Mouse (Mus musculus): ENCODE data around the gene Arrdc3.

Arrdc3 gene

DNA sequence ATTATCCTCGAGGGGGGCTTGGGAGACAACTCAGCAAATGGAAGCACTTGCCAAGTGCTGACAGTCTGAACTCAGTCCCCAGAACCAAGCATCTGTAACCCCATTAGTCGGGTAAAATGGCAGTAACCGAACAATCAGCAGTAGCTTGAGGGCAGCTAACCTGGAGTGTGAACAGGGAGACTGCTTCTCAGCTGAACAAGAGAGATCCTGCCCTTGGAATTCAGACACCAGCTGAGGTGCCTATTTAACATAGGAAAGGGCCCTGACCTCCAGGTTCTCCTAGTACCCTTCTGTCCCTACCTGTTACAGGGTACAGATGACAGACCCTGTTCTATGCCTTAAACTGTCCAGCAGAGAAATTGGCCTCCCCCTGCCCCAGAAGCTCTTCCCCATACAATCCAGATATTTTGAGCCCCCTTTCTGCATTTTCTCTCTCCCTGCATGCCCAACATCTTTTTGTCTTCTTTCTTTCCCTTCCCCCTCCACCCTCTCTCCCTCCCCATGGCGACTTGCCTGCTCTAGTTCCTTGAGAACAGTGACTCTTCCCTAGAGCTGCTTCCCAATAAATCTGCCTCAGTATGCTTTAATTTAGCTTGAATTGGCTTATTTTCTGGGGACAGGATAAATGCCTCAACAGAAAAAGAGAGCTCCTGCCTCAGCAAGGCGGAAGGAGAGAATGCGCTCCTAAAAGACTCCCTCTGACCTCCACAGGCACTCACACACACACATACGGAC lies 38.6 kb downstream of the Arrdc3 start:
- no peak for DNase-seq (ENCODE audit: low spot score in 2 of 2)

DNA sequence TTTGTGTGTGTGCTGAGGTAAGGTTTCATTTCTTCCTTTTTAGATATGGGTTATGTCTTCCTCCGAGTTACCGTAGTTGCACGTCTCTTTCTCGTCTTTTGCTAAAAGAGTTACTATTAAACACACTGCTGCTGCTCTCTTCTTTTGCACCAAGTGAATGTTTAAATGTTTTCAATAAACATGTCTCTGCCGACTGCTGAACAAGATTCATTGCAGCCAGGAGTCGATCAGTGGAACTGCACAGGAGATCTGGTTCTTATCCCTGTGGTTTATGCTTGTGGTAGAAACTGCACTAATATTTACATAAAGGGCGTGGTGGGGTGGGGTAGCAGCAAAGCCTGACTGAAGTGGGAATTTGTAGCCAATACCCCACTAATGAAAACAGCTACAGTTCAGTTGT lies 45.0 kb downstream of the Arrdc3 start:
- no peak for DNase-seq (ENCODE audit: low spot score in 2 of 2)

DNA sequence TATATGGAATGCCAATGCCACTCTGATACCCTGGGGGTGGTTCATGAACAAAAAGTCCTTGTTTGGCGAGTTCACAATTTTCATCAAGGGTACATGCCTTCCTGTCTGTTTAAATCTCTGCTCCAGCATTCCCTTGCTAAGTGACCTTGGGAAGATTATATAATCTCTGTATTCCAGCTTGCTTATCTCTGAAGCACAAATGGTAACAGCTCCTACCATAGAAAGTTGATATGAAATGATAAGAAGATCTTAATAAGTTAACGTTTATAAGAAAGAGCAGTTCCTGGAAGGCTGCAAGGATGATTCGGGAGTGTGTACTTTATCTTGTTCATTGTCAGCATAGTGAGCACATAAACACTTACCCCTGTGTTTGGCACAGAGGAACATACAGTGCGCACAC lies 46.8 kb downstream of the Arrdc3 start:
- no peak for DNase-seq (ENCODE audit: low spot score in 2 of 2)

DNA sequence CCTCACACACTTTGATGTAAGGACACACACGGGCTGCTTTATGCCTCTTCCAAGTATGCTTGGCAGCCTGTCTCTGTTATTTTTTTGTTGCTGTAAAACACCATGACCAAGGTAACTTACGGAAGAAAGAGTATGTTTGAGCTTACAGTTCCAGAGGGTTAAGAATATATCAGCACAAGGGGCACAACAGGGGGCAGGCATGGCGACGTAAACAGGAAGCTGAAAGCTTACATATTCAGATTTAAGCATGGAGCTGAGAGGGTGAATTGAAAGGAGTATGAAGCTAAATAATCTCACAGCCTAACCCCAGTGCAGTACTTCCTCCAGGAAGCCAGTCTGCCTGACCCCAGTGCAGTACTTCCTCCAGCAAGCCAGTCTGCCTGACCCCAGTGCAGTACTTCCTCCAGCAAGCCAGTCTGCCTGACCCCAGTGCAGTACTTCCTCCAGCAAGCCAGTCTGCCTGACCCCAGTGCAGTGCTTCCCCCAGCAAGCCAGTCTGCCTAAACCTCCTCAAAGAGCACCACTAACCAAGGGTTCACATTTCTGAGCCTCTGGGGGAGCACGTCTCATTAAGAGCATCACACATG lies 49.7 kb downstream of the Arrdc3 start:
- no peak for DNase-seq (ENCODE audit: low spot score in 2 of 2)

DNA sequence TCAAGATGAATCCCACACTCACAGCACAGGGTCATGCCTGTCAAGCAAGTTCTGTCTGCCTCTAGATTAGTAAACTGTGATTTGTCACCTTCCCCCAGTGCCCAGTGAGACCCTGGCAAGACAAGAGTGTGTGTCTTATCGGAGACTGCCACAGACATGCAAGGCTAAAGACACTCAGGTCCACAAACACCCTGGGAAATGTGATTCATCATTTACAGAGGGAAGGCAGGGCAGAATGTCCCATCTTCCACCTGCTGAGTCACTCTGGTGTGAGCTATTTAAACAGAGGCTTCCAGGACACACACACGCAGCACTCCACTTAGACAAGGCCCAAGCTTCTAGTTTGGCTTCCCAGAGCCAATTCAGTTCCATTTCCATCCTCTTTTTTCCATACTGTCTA lies 53.2 kb downstream of the Arrdc3 start:
- DNase-seq (ENCODE audit: low spot score in 2 of 2), result no peak

DNA sequence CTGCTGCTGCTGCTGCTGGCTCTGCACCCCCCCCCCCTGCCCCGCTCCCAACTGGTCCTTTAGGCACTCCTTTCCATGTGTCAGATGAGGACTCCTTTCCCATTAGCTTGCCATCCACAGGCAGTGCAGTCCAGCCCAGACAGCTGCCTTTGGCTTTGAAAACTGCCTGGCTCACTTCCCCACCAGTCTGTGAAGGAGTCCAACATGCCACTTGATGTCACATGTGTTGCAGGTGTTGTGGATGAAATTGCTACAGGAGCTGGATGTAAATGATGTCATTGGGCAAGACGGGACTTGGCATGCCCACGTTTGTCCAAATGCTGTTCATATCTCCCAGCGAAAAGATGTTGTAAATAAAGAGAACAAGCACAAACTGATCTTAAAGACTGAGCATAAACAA lies 56.0 kb downstream of the Arrdc3 start:
- DNase-seq (ENCODE audit: low spot score in 2 of 2), result no peak

DNA sequence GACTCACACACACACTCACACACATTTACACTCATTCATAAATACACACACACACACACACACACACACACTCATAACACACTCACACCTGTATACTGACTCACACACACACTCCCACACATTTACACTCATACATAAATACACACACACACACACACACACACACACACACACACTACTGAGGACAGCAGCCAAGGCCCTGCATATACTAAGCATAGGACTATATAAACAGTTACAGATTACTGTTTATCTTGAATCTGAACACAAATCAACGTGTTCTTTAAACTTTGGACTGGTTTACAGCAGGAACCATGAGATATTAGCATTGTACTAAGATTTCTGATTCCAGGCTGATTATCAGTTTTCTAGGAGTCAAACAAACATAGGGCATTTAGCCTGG lies 56.7 kb downstream of the Arrdc3 start:
- DNase-seq (ENCODE audit: low spot score in 2 of 2), result no peak

DNA sequence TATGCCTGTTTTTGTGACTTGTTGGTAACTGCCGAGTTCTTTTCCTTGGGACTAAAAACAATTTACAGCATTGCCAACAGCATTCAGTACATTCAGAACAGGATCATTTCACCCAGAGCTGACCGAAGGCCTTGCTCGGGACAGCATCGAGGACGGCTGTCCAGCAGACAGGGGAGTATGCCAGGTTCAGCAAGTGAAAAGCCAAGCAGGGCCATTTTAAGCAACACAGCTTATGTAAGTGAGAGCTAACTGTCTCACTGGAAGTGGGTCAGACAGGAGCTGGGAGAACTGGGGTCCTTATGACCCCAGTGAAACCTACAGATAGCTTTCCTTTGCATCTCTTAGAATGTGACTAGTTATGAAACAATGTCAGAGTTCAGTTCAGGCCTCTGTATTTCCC lies 57.2 kb downstream of the Arrdc3 start:
- no peak for DNase-seq (ENCODE audit: low spot score in 2 of 2)

DNA sequence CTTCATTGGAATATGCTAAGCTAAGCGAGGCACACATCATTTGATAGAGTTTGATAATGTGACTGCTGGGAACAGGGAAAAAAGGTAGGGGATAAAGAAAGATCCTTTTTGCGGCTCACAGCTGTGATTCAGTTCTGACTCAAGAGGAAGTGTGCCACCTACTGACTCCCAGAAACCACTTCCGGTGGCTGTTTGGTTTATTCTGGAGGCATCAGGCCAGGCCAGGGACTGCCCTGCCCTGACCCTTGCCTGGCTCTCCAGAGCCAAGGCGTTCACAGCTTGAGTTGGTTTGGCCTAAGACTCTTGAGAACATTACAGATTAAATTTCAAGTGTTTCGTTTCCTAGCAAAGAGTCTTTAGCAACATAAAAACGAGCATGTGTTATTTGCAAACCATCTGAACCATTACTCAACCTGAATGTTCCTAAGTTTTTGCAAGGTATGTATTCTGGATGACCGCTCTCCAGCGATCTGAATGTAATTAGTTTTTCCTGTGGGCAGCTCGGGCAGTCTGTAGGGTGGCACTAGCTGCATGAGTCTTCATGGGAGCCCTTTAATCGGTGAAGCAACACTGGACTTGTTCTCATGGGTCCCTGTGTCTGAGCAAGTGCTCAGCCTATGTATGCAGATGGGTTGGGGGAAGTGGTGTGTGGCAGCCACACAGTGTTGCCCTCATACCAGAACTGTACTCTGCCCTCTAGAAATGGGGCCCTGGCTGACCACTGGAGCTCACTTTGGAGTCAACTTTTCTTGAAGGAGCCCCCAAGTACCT lies 57.9 kb downstream of the Arrdc3 start:
- DNase-seq (ENCODE audit: low spot score in 2 of 2), result no peak

DNA sequence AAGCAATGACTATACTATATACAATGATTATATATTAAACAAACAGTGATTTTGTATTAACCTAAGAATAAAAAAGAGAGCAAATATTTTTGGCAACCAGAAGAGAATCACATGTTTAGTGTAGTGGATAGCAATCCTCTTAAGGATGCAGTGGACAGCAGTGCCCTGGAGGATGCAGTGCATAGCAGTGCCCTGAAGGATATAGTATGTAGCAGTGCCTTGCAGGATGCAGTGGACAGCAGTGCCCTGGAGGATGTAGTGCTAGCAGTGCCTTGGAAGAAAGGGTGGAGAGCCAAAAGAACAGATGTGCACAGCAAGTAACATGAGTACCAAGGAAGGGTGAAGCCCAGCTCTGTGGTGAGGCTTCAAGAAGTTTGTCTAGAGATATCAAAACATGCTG lies 61.3 kb downstream of the Arrdc3 start:
- no peak for DNase-seq (ENCODE audit: low spot score in 2 of 2)
